Mouse (Mus musculus) gastrocnemius, postnatal 36 days (tissue): ENCODE measurements around the gene Gm15056. TPM values are rescaled to one million over a fixed set of nuclear protein-coding genes. Genes with fewer than 3 reads are reported as not detected.

Experiments used
- DNase-seq, 2 experiments: peaks; one replicate each; pipeline ENCODE4 v3.0.0; 2022
- intact Hi-C: fragments of 180-260 bp; cut with DNase I; formaldehyde crosslinking; loops from one replicate; pipeline ENCODE4 v1.15.1; 2025
- long read RNA-seq, 2 experiments: library from polyadenylated mRNA; stranded (forward); transcript quantifications; one replicate each; pipeline ENCODE4 v2.0.0; 2021
- total RNA-seq, 2 experiments: library from RNA; stranded (reverse); gene quantifications; 2 replicates each; pipeline ENCODE4 v1.2.3; 2021

Gm15056 gene
- not detected for total RNA-seq
- long read RNA-seq, experiment 1, result 0 reads
- long read RNA-seq, experiment 2, result 0 reads

DNA sequence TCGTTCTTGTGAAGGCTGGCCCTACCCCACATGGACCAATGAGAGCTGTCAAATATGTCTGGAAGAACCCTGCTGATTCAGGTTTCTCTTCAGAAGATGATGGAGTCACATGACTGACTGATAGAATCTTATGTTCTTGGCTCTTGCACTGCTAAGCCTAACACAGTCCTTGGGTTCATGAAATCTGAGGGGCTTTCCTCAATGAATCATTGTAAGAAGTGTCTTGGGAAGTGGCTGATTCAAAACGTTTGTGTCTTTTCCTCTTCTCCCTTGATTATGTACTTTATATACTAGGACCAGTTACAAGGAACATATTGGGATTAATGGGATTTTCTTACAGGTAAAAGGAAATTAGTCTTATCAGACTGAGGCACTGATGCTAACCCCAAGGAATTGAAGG, at the start of gene Gm15056:
Gene Gm15056 (minus strand): TSS at position 101 of the 400 bp plus-strand sequence.
- intact Hi-C loops, result no loop called here
- no peak for DNase-seq

- DNase-seq, result no peak
- intact Hi-C loops, result loop anchor here (5.0 kb wide), 1 partner anchor 68 kb away; no protein-coding TSS in a partner anchor
These were observed 42.2 kb upstream of the Gm15056 start, which contains the start of gene AY761185 for GRCm38 (mm10) chr8:20944610-20945009. Gene AY761185 (minus strand): TSS chr8:20944710.

- DNase-seq, result no peak
- intact Hi-C loops, result no loop called here
These were observed 19.5 kb upstream of the Gm15056 start, which contains the start of gene Gm6040 for GRCm38 (mm10) chr8:20921971-20922370. Gene Gm6040 (minus strand): TSS chr8:20922071.

GRCm38 (mm10) chr8:20912288-20912687, 9.9 kb upstream of the Gm15056 start:
- no peak for DNase-seq

DNA sequence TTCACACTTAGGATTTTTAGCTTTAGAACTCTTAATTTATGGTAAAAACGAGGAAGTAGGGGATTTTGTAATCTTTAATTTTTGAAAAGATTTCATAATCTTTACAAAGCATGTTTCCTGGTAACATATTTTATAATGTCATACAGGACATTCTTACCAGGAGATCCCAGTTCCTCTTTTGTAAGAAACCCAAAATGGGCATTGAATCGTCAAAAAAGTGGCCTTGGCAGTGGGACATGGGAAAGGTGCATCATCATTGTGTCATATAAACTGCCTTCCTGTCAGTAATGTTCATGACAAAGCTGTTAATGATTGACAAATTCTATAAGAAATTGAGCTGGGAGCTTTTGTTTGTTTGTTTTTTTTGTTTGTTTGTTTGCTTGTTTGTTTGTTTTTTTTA, 5.8 kb upstream of the Gm15056 start:
- DNase-seq, result no peak
- intact Hi-C loops, result no loop called here

More at GRCm38 (mm10) chr8:20912288-20912687, 9.9 kb upstream of the Gm15056 start:
- intact Hi-C loops, result no loop called here

DNA sequence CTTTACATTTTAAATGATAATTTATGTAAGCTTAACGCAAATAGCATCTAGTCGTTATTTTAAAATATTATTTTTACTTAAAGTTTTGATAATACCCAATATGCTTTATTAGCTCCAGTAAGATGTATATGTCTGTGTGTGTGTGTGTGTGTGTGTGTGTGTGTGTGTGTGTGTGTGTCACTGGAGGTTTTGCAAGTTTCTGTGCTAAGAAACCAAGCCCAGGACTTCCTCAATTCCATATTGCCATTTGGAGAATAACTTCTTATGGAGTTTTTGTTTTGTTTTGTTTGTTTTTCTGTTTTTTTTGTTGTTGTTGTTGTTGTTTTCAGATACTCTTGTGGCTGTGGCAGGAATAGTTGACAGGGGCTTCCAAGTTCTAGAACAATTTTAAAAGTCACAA, 4.7 kb upstream of the Gm15056 start:
- no peak for DNase-seq
- intact Hi-C loops, result no loop called here

DNA sequence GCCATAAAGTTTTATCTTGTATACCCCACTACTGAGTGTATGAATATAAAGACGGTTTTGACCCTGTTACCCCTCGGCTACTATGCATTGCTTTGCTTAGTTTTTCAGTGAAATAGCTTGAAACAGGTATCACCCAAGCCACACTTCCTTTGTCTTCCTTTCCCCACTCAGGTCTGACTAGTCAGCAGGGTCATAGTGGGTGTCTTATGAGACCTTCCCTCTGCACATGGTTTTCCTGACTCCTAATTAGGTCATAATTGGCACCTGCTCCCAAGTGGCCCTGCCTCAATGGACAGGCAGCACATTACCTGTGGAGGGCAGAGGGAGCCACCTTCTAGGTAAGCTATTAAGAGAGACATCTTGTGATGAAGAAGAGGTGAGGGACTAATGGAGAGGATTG, 10.1 kb downstream of the Gm15056 start, which contains the start of gene Defb33:
Gene Defb33 (plus strand): TSS at position 301 of the 400 bp plus-strand sequence.
- no peak for DNase-seq
- intact Hi-C loops, result no loop called here

- no peak for DNase-seq
- intact Hi-C loops, result loop anchor here (10.0 kb wide), 1 partner anchor 1390 kb away; no protein-coding TSS in a partner anchor
These were observed 27.8 kb downstream of the Gm15056 start for GRCm38 (mm10) chr8:20874608-20875007.

Other genes with a start within 250 kb of the Gm15056 start
- not detected for gene Defb33, start 10.0 kb downstream of the Gm15056 start, total RNA-seq
- not detected for gene Gm6040, start 19.4 kb upstream of the Gm15056 start, total RNA-seq
- gene AY761185, start 42.1 kb upstream of the Gm15056 start, total RNA-seq, result not detected
- gene Defa21, start 122.9 kb upstream of the Gm15056 start, total RNA-seq, result not detected
- not detected for gene Defa23, start 152.4 kb upstream of the Gm15056 start, total RNA-seq
- gene Defa35, start 162.4 kb upstream of the Gm15056 start, total RNA-seq, result not detected
- gene Defa25, start 181.8 kb upstream of the Gm15056 start, total RNA-seq, result not detected
- gene Gm14851, start 193.4 kb upstream of the Gm15056 start, total RNA-seq, result not detected
- gene Defa30, start 232.0 kb upstream of the Gm15056 start, total RNA-seq, result not detected